Mouse (Mus musculus) hindbrain, embryonic 10.5 days (tissue): Measurements from ENCODE around the gene Pigo. TPM values are rescaled to one million over a fixed set of nuclear protein-coding genes. Genes with fewer than 3 reads are reported as not detected.
"Not testable (repeated sequence)": the region's sequence is repeated elsewhere in the genome, so short reads cannot be mapped to it uniquely, and the experiment has no call there.

Experiments used
- DNase-seq: peaks from one replicate; pipeline ENCODE4 v3.0.0-alpha.2; 2017; ENCODE audit warnings: low spot score
- H3K27ac ChIP-seq: fragments of 300-500 bp; sonication (generic); 2 replicates; pipeline ENCODE4 v1.5.1; 2016; ENCODE audit warnings: mild to moderate bottlenecking, moderate library complexity
- H3K27me3 ChIP-seq: fragments of 300-500 bp; sonication (generic); 2 replicates; pipeline ENCODE4 v1.6.1; 2016; ENCODE audit warnings: mild to moderate bottlenecking; ENCODE audit not compliant: poor library complexity, insufficient read depth, severe bottlenecking
- H3K36me3 ChIP-seq: fragments of 300-500 bp; sonication (generic); 2 replicates; pipeline ENCODE4 v1.6.1; 2016; ENCODE audit warnings: mild to moderate bottlenecking, moderate library complexity
- H3K4me1 ChIP-seq: fragments of 300-500 bp; sonication (generic); replicated peaks from 2 replicates; pipeline ENCODE4 v1.6.1; 2016; ENCODE audit warnings: mild to moderate bottlenecking
- H3K4me3 ChIP-seq: fragments of 300-500 bp; sonication (generic); 2 replicates; pipeline ENCODE4 v1.5.1; 2016; ENCODE audit warnings: mild to moderate bottlenecking, moderate library complexity
- H3K9me3 ChIP-seq: fragments of 300-500 bp; sonication (generic); 2 replicates; pipeline ENCODE4 v1.6.1; 2016; ENCODE audit warnings: mild to moderate bottlenecking, moderate library complexity
- WGBS: fragments of 180-500 bp; shearing (Covaris S2); methylation state at CpG from one replicate; pipeline ENCODE4 v1.1.7; 2016; 5-methylcytosine and 5-hydroxymethylcytosine counted together
- polyA plus RNA-seq: library from polyadenylated mRNA; unstranded; fragments of >200 nt; fragmentation: Nextera tagmentation; extraction: Ambion mirVana; gene quantifications from 2 replicates; pipeline ENCODE4 v1.2.1, GENCODE M21; 2016

Pigo gene
- polyA plus RNA-seq, 1 experiment from 2014 or later = 23.2 TPM

GRCm38 (mm10) chr4:43010161-43011038 lies 15.2 kb downstream of the Pigo start, which contains the start of gene Fancg:
Fancg (minus strand) TSS chr4:43010506.
- no peaks in the 10 kb centered on the region for H3K27me3 ChIP-seq
- H3K36me3 ChIP-seq = peaks cover 18% of the 10 kb centered on the region
- peak; percentile 89 for DNase-seq
- peak within 1 kb of the TSS; percentile 93 for H3K27ac ChIP-seq
- H3K4me1 ChIP-seq = peaks cover 29% of the 10 kb centered on the region
- peak within 1 kb of the TSS; percentile 75 for H3K4me3 ChIP-seq
- WGBS = 1% methylated on average over 37 of the region's 37 CpGs
- no peaks in the 10 kb centered on the region for H3K9me3 ChIP-seq

DNA sequence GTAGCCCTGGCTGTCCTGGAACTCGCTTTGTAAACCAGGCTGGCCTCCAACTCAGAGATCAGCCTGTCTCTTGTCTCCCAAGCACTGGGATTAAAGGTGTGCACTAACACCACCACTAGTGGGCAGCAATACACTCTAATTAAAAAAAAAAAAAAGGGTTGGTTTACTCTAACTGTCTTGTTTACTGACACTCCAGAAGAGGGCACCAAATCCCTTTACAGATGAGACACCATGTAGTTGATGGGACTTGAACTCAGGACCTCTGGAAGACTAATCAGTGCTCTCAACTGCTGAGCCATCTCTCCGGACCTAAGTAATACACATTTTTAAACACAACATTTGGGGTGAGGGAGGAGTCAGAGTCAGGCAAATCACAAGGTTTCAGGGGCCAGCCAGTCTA lies 19.9 kb downstream of the Pigo start:
- Histone ChIP-seq H3K4me3 (no peak overlapping the region), H3K9me3 (no peaks in the 10 kb centered on the region), H3K4me1 (peaks cover 26% of the 10 kb centered on the region), H3K36me3 (peaks cover 43% of the 10 kb centered on the region), H3K27ac (no peak overlapping the region), H3K27me3 (no peaks in the 10 kb centered on the region)
- 67% methylated on average over 2 of the region's 2 CpGs for WGBS
- DNase-seq = peak; percentile 15

GRCm38 (mm10) chr4:43004951-43005350 lies 20.7 kb downstream of the Pigo start:
- Histone ChIP-seq H3K9me3 (no peaks in the 10 kb centered on the region), H3K36me3 (peaks cover 43% of the 10 kb centered on the region), H3K4me3 (no peak overlapping the region), H3K27ac (no peak overlapping the region), H3K4me1 (peaks cover 24% of the 10 kb centered on the region), H3K27me3 (no peaks in the 10 kb centered on the region)
- WGBS = 86% methylated on average over 3 of the region's 3 CpGs
- DNase-seq = no peak

DNA sequence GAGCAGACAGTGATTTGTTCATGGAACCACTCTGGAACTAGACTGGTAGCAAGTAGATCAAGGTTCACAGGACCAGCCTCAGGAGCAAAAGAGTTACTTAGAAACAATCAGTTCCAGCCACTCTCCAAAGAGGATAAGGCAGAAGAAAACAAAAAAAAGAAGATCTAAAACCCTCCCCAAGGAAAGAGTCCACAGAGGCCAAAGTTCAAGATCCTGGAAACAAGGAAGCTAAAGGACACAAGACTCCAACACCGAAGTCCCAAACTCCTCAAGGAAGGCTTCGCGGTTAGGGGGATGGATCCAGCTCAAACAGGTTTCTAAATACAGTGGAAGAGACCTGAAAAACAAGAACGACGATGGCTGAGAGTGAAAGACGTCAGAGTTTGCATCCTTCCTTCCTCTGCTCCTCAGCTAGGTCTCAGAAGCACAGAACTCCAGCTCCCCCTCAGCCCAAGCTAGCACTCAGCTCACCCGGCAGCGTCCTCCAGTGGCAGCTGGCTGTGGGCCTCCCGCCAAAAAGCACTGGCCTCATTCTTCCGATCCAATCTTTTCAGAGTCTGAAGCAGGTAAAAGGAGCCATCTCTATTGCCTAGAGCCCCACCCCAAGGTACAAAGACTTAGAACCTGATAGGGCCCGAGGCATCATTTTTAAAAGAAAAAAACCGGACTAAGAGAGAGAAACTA lies 22.7 kb downstream of the Pigo start:
- no peak for DNase-seq
- Histone ChIP-seq H3K27ac (no peak overlapping the region), H3K4me1 (peaks cover 21% of the 10 kb centered on the region), H3K27me3 (no peaks in the 10 kb centered on the region), H3K36me3 (peaks cover 50% of the 10 kb centered on the region), H3K4me3 (no peak overlapping the region), H3K9me3 (no peaks in the 10 kb centered on the region)
- WGBS = 80% methylated on average over 12 of the region's 12 CpGs

DNA sequence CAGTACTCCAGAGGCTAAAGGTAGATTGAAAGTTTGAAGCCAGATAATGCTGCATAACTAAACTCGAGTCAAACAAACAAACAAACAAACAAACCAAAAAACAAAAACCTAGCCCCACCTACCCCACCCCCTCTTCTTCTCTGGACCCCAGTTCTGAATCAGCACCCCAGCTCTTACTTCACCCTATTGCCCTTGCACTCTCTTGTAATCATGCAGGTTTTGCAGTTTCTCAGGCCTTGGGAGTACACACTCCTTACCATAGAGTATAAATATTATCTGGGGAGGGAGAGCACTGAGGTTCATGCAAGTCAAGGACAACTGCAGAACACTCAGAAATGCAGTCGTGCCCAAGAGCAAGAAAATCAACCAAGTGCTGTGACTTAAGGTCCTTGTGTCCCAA lies 24.3 kb downstream of the Pigo start:
- Histone ChIP-seq H3K36me3 (peaks cover 53% of the 10 kb centered on the region), H3K9me3 (no peaks in the 10 kb centered on the region), H3K27ac (peak overlapping the region; percentile 97), H3K4me1 (peaks cover 28% of the 10 kb centered on the region), H3K4me3 (no peak overlapping the region), H3K27me3 (no peaks in the 10 kb centered on the region)
- 91% methylated on average over 2 of the region's 2 CpGs for WGBS
- no peak for DNase-seq

DNA sequence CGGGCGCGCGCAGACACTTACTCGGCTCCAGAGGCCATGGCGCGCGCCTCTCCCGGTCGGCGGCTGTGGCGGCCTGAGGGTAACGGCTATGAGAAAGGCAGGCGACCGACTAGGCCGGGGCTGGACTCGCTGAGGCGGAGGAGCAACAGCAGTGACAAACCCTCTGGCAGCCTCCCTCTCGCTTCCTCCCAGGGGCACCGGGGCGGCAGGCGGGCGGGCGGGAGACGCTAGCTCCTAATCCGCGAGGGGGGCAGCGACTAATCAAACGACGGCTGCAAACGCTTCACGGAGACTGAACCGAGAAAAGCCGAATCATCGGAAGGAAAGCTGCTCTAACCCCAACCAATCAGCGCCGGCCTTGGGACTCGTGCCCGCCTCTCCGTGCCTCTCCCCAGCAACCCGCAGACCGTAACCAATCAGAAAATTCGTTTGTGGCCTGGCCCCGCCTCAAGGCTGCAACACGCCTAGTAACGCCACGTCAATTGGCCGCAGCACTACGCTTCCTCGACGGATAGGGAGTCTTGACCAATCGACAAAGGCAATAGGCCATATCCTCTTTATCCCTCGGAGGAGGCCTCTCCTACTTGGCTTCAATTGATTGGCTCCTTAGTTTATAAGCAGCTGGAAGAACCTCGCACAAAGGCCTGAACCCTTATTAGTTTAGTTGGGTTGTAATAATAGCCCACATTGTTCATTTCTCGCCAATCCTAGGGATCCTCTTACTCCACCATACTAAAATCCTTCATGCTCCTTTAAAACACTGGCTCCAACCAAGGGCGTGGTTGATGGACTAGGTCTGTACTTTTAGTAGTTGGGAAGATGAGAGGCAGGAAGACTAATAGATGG lies 25.3 kb downstream of the Pigo start, which contains the start of gene Vcp:
Gene Vcp (minus strand): TSS at position 367 of the 846 bp plus-strand sequence.
- H3K4me3 ChIP-seq = peak within 1 kb of the TSS; percentile 87
- H3K4me1 ChIP-seq = peaks cover 28% of the 10 kb centered on the region
- peak; percentile 99 for DNase-seq
- H3K36me3 ChIP-seq = peaks cover 56% of the 10 kb centered on the region
- peak within 1 kb of the TSS; percentile 97 for H3K27ac ChIP-seq
- under 1% methylated on average over 56 of the region's 56 CpGs for WGBS
- not testable (repeated sequence) for H3K9me3 ChIP-seq, H3K27me3 ChIP-seq

DNA sequence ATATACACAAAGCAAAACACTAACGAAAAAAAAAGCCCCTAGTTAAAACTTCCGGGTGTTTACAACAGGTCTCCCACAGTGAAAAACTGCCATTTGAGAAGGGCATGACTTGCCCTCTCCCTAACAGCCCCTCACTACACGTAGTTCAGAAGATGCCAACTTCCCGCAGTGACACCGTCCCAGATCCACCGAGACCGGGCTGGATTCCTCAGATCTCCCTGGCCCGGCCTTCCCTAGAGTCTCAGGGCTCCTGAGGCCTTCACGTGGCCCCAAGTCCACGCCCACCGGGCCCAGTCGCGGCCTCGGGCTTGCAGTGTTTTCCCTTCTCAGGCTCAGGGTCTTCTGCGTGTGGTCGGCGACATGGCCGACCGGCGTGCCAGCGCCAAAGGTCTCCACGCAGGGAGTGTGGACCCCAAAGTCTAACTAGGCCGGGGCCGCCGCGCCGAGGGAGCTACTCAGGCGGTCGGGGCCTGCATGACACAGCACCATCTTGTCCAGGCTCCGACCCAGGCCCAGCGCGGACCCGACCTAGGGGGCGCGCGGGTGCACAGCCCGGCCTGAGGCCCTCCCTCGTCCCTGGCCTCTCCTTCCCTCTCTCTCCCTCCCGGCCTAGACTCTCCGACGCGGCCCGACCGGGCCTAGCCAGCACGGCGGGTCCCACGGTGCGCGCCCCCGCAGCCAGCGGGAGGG lies 26.0 kb downstream of the Pigo start:
- Histone ChIP-seq H3K27me3 (no peaks in the 10 kb centered on the region), H3K27ac (peak overlapping the region; percentile 97), H3K9me3 (no peaks in the 10 kb centered on the region), H3K36me3 (peaks cover 56% of the 10 kb centered on the region), H3K4me3 (peak overlapping the region; percentile 87), H3K4me1 (peaks cover 28% of the 10 kb centered on the region)
- WGBS = under 1% methylated on average over 51 of the region's 51 CpGs
- DNase-seq = peak; percentile 85

- Histone ChIP-seq H3K36me3 (peaks cover 62% of the 10 kb centered on the region), H3K27me3 (no peaks in the 10 kb centered on the region), H3K9me3 (no peaks in the 10 kb centered on the region), H3K27ac (no peak overlapping the region), H3K4me3 (peak overlapping the region; percentile 87), H3K4me1 (peaks cover 28% of the 10 kb centered on the region)
- 77% methylated on average over 2 of the region's 2 CpGs for WGBS
- DNase-seq = no peak
These were observed 27.6 kb downstream of the Pigo start for GRCm38 (mm10) chr4:42998022-42998421.

DNA sequence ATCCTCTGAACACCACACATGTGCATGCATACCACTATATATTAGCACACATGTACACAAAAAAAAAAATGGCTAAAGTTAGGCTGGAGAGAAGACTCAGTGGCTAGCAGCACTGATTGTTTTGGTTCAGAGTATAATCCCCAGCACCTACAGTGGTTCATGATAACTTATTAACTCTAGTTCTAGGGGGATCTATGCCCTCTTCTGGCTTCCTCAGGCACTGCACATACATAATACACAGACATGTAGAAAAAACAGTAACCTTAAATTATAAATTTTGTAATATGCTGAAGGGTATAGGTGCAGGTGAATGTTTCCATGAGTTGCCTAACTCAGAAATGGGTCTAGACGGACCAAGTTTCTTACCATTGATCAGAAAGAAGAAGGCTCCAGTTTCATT lies 37.3 kb downstream of the Pigo start:
- Histone ChIP-seq H3K4me1 (no peaks in the 10 kb centered on the region), H3K4me3 (no peak overlapping the region), H3K27ac (no peak overlapping the region), H3K27me3 (no peaks in the 10 kb centered on the region), H3K36me3 (peaks cover 100% of the 10 kb centered on the region), H3K9me3 (no peaks in the 10 kb centered on the region)
- WGBS = 90% methylated on average over 1 of the region's 1 CpGs
- no peak for DNase-seq

DNA sequence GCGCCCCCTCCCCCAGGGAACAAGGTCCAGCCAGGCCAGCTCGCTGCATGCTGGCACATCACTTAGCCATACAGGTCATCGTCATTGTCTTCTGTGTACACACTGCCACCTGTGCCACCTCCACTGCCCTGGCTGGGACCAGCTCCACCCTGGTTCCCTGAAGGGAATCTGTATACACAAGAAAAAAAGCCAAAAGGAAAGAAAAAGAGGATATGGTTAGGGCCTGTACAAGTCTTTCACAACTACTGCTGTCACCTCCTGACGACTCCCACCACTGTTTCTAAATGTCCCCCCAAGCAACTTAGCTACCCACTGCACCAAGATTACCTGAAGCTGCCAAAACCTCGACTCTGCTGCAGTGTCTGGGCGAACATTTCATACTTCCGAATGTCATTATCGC lies 45.2 kb downstream of the Pigo start:
- not testable (repeated sequence) for H3K27ac ChIP-seq, H3K27me3 ChIP-seq, H3K4me1 ChIP-seq, H3K4me3 ChIP-seq, DNase-seq, H3K9me3 ChIP-seq
- peaks cover 99% of the 10 kb centered on the region for H3K36me3 ChIP-seq
- WGBS = 95% methylated on average over 8 of the region's 8 CpGs

GRCm38 (mm10) chr4:42978062-42978461 lies 47.6 kb downstream of the Pigo start:
- WGBS = 93% methylated on average over 4 of the region's 4 CpGs
- no peak for DNase-seq
- peaks cover 79% of the 10 kb centered on the region for H3K36me3 ChIP-seq

DNA sequence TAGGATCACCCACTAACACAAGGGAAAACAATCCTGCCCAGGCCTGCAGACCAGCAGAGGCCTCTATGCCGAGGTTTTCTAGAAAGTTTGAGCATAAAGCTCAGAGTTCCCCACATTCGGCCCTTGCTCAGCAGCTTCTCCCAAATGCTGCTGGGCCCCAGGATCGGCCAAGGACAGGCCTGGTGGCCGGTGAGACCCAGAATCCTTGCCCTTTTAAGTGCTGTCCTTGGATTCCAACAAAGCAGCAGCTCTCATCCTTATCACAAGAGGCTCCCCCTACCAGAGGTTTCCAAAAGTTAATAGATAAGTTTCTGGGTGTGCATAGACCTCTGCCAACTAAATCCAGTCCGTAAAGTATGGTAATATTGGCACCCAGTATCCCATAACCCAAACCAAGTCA lies 51.8 kb downstream of the Pigo start:
- Histone ChIP-seq H3K36me3 (peaks cover 37% of the 10 kb centered on the region), H3K9me3 (no peaks in the 10 kb centered on the region), H3K4me3 (no peak overlapping the region), H3K27ac (no peak overlapping the region), H3K4me1 (no peaks in the 10 kb centered on the region), H3K27me3 (no peaks in the 10 kb centered on the region)
- WGBS = 88% methylated on average over 5 of the region's 5 CpGs
- DNase-seq = no peak

More at GRCm38 (mm10) chr4:42978062-42978461, 47.6 kb downstream of the Pigo start:
- H3K9me3 ChIP-seq = no peaks in the 10 kb centered on the region
- H3K27ac ChIP-seq = no peak overlapping the region
- H3K4me3 ChIP-seq = no peak overlapping the region
- no peaks in the 10 kb centered on the region for H3K4me1 ChIP-seq
- no peaks in the 10 kb centered on the region for H3K27me3 ChIP-seq
